Mouse (Mus musculus) small intestine, adult 2 months (tissue): ENCODE data around the gene Ptges2. TPM values are rescaled to one million over a fixed set of nuclear protein-coding genes. Genes with fewer than 3 reads are reported as not detected.
A peak's percentile ranks its signal among the peaks of the same experiment; 100 is the strongest.
"Not testable (repeated sequence)": the region's sequence is repeated elsewhere in the genome, so short reads cannot be mapped to it uniquely, and the experiment has no call there.

Experiments
- H3K27ac ChIP-seq: fragments of 200-500 bp; 2 replicates; pipeline ENCODE4 v1.5.1; 2012; ENCODE audit warnings: low read depth, low read length, control low read depth, inconsistent platforms; ENCODE audit not compliant: insufficient read depth
- H3K27me3 ChIP-seq: fragments of 200-500 bp; 2 replicates; pipeline ENCODE4 v1.6.1; 2012; ENCODE audit warnings: mild to moderate bottlenecking, moderate library complexity, low read length, inconsistent platforms; ENCODE audit not compliant: control insufficient read depth, insufficient read depth
- H3K36me3 ChIP-seq: fragments of 200-500 bp; 2 replicates; pipeline ENCODE4 v1.6.1; 2012; ENCODE audit warnings: mild to moderate bottlenecking, low read length, control low read depth, inconsistent platforms; ENCODE audit not compliant: control insufficient read depth, insufficient read depth
- H3K4me1 ChIP-seq: fragments of 200-500 bp; 2 replicates; pipeline ENCODE4 v1.6.1; 2012; ENCODE audit warnings: low read length, inconsistent platforms, mixed read lengths; ENCODE audit not compliant: control insufficient read depth, insufficient read depth, insufficient read length
- H3K4me3 ChIP-seq: fragments of 200-500 bp; 2 replicates; pipeline ENCODE4 v1.5.1; 2012; ENCODE audit warnings: low read depth, mild to moderate bottlenecking, control low read depth, inconsistent platforms, low read length, moderate library complexity
- CTCF ChIP-seq: fragments of 200-500 bp; IDR thresholded peaks from 2 replicates; pipeline ENCODE4 v1.5.1; 2012; ENCODE audit warnings: low read depth, mild to moderate bottlenecking, control low read depth, inconsistent platforms, low read length, moderate library complexity, mixed read lengths; ENCODE audit not compliant: insufficient replicate concordance, insufficient read length; ENCODE audit errors: extremely low read depth
- POLR2A ChIP-seq: fragments of 200-500 bp; IDR thresholded peaks from 2 replicates; pipeline ENCODE4 v1.6.1; 2012; ENCODE audit warnings: low read depth, mild to moderate bottlenecking, control low read depth, inconsistent platforms, low read length, moderate library complexity
- WGBS: fragments of 180-500 bp; shearing (Covaris S2); methylation state at CpG from one replicate; pipeline ENCODE4 v1.1.7; 2018; 5-methylcytosine and 5-hydroxymethylcytosine counted together
- polyA plus RNA-seq: library from polyadenylated mRNA; depleted of rRNA; stranded (reverse); fragments of >200 nt; gene quantifications from 2 replicates; pipeline ENCODE4 v1.2.3, GENCODE M21; 2012

The Ptges2 gene
- polyA plus RNA-seq, 1 experiment: 32.6 TPM

- Histone ChIP-seq H3K27me3 (no peaks in the 10 kb centered on the region), H3K4me1 (peaks cover 15% of the 10 kb centered on the region), H3K36me3 (peaks cover 4% of the 10 kb centered on the region; the same call in 1 of the 2 replicates), H3K4me3 (peak overlapping the region; percentile 54), H3K27ac (peak overlapping the region; percentile 86)
- TF ChIP-seq POLR2A (no peak), CTCF (no peak)
- WGBS: 3% methylated on average over 14 of the region's 14 CpGs
Observed at GRCm38 (mm10) chr2:32360741-32361140, 35.0 kb upstream of the Ptges2 start.

- TF ChIP-seq CTCF (peak; percentile 75), POLR2A (peak; percentile 50; the same call in 1 of the 2 replicates)
- peak overlapping the region; percentile 99 for H3K27ac ChIP-seq
- H3K36me3 ChIP-seq: peaks cover 4% of the 10 kb centered on the region; the same call in 1 of the 2 replicates
- H3K4me3 ChIP-seq: peak overlapping the region; percentile 89
- no peaks in the 10 kb centered on the region for H3K27me3 ChIP-seq
- peaks cover 8% of the 10 kb centered on the region for H3K4me1 ChIP-seq
- WGBS: 1% methylated on average over 24 of the region's 24 CpGs
Observed at GRCm38 (mm10) chr2:32361437-32361836, 34.3 kb upstream of the Ptges2 start.

- WGBS: 16% methylated on average over 5 of the region's 5 CpGs
- H3K4me1 ChIP-seq, H3K27me3 ChIP-seq, H3K36me3 ChIP-seq: not testable (repeated sequence)
- H3K27ac ChIP-seq: 0 out of 2 replicates have a peak overlapping the region, but pooled peaks have one; percentile 89
- peak overlapping the region; percentile 77 for H3K4me3 ChIP-seq
Observed at GRCm38 (mm10) chr2:32362274-32362673, 33.4 kb upstream of the Ptges2 start.

- Histone ChIP-seq H3K36me3 (peaks cover 10% of the 10 kb centered on the region), H3K4me3 (peak overlapping the region; percentile 77), H3K4me1 (peaks cover 2% of the 10 kb centered on the region), H3K27ac (peak overlapping the region; percentile 89), H3K27me3 (no peaks in the 10 kb centered on the region)
- under 1% methylated on average over 53 of the region's 53 CpGs for WGBS
- TF ChIP-seq CTCF: peak; percentile 79
- TF ChIP-seq POLR2A: peak; percentile 75; the same call in 1 of the 2 replicates
Observed at GRCm38 (mm10) chr2:32362817-32363340, 32.8 kb upstream of the Ptges2 start.

GRCm38 (mm10) chr2:32363376-32364106 is 32.2 kb upstream of the Ptges2 start:
- Histone ChIP-seq H3K4me3 (peak overlapping the region; percentile 77), H3K27ac (peak overlapping the region; percentile 89), H3K36me3 (peaks cover 14% of the 10 kb centered on the region), H3K27me3 (no peaks in the 10 kb centered on the region), H3K4me1 (peaks cover 2% of the 10 kb centered on the region)
- TF ChIP-seq CTCF (no peak), POLR2A (no peak)
- 7% methylated on average over 19 of the region's 19 CpGs for WGBS

- no peak for TF ChIP-seq POLR2A
- TF ChIP-seq CTCF: no peak
- H3K4me3 ChIP-seq: peak overlapping the region; percentile 77; the same call in 1 of the 2 replicates
- 83% methylated on average over 8 of the region's 8 CpGs for WGBS
Observed at GRCm38 (mm10) chr2:32364121-32364520, 31.6 kb upstream of the Ptges2 start.

GRCm38 (mm10) chr2:32367315-32367714 is 28.4 kb upstream of the Ptges2 start:
- 93% methylated on average over 5 of the region's 5 CpGs for WGBS
- H3K4me1 ChIP-seq: peaks cover 2% of the 10 kb centered on the region
- peaks cover 42% of the 10 kb centered on the region for H3K36me3 ChIP-seq
- no peak for TF ChIP-seq CTCF
- no peak for TF ChIP-seq POLR2A
- no peak overlapping the region for H3K27ac ChIP-seq
- no peak overlapping the region for H3K4me3 ChIP-seq
- H3K27me3 ChIP-seq: no peaks in the 10 kb centered on the region

More at GRCm38 (mm10) chr2:32364121-32364520, 31.6 kb upstream of the Ptges2 start:
- H3K36me3 ChIP-seq: peaks cover 17% of the 10 kb centered on the region
- H3K27ac ChIP-seq: no peak overlapping the region
- no peaks in the 10 kb centered on the region for H3K27me3 ChIP-seq
- H3K4me1 ChIP-seq: peaks cover 2% of the 10 kb centered on the region
